Mouse (Mus musculus): ENCODE measurements at regions not wholly inside any gene's neighbourhood (a gene's known extent, or its start where the extent isn't known, plus 50 kb on each side); places are given as distances from the start of the nearest gene placed in this dataset.

GRCm38 (mm10) chr19:59399849-59400585 is 54.4 kb upstream of the Pdzd8 start:
- TF ChIP-seq EP300 (IDR thresholded peaks at IDR 0.05; ENCODE audit: low read length) (no peak), HCFC1 (IDR thresholded peaks at IDR 0.05; ENCODE audit: low read depth, low read length) (no peak)
